Mouse (Mus musculus) bone marrow, adult 2 months (tissue): ENCODE measurements around the gene S1pr5. TPM values are rescaled to one million over a fixed set of nuclear protein-coding genes. Genes with fewer than 3 reads are reported as not detected.

ENCODE experiments used
- H3K27ac ChIP-seq: fragments of 200-500 bp; 2 replicates; pipeline ENCODE4 v1.5.1; 2012; ENCODE audit warnings: low read depth, mild to moderate bottlenecking, control low read depth, inconsistent platforms, low read length; ENCODE audit not compliant: control insufficient read depth, poor library complexity, insufficient read depth
- H3K4me1 ChIP-seq: fragments of 200-500 bp; 2 replicates; pipeline ENCODE4 v1.6.1; 2011; ENCODE audit warnings: low read length; ENCODE audit not compliant: control insufficient read depth, insufficient read depth
- H3K4me3 ChIP-seq: fragments of 200-500 bp; replicated peaks from 2 replicates; pipeline ENCODE3; 2011; ENCODE audit warnings: mild to moderate bottlenecking, low read depth, low read length, control low read depth; ENCODE audit not compliant: control insufficient read depth
- CTCF ChIP-seq: fragments of 200-500 bp; IDR thresholded peaks from 2 replicates; pipeline ENCODE4 v1.5.1; 2011; ENCODE audit warnings: low read length, control low read depth; ENCODE audit not compliant: control insufficient read depth, insufficient read depth
- POLR2A ChIP-seq: fragments of 200-500 bp; IDR thresholded peaks from 2 replicates; pipeline ENCODE4 v1.6.1; 2011; ENCODE audit warnings: low read depth, mild to moderate bottlenecking, control low read depth, low read length, borderline replicate concordance; ENCODE audit not compliant: control insufficient read depth
- WGBS: fragments of 180-500 bp; shearing (Covaris S2); methylation state at CpG from one replicate; pipeline ENCODE4 v1.1.7; 2018; 5-methylcytosine and 5-hydroxymethylcytosine counted together
- polyA plus RNA-seq: library from polyadenylated mRNA; stranded (reverse); fragments of >200 nt; gene quantifications from 2 replicates; pipeline ENCODE4 v1.2.4, GENCODE M21; 2011; ENCODE audit warnings: low replicate concordance; ENCODE audit not compliant: missing spikeins, insufficient read depth, insufficient read length

S1pr5 gene
- polyA plus RNA-seq, 1 experiment, result 1.00 TPM

DNA sequence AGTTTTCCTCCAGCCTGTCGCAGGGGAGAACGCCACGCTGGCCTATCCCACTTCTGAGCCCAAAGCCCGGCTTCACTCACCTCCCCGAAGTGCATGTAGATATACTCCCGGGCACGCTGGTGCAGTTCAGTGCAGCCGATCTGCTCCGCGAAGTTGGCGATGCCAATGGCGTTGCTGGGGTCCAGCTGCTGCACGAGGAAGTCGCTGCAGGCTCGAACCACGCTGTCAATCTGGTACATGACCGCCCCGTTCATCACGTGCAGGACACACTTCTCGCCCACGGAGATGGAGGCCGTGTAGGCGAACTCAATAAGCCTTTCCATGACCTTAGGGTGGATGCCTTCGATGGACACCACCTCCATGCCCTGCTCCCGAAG lies 11.3 kb downstream of the S1pr5 start:
- H3K4me1 ChIP-seq, result peaks cover 15% of the 10 kb centered on the region
- TF ChIP-seq CTCF, result no peak
- peak; percentile 50; the same call in 1 of the 2 replicates for TF ChIP-seq POLR2A
- peak overlapping the region; percentile 29 for H3K27ac ChIP-seq
- H3K4me3 ChIP-seq, result peak overlapping the region; percentile 67
- 57% methylated on average over 25 of the region's 25 CpGs for WGBS

DNA sequence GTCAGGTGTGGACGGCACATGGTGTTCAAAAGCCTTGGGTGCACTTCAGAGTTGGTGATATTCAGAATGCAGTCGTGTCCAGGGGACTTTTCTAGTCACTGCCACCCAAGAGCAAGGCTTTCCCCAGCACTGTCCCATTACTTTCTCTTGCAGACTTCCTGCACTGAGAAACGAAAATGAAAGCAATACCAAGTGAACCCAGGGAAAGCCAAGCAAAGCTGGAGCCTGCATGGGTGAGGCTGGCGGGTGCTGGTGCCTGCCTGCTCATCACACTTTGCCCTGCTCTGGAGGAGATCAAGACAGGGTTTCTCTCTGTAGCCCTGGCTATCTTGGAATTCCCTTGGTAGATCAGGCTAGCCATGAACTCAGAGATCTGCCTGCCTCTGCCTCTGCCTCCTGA lies 12.9 kb downstream of the S1pr5 start:
- no peak overlapping the region for H3K4me3 ChIP-seq

GRCm38 (mm10) chr9:21233805-21234204 lies 14.4 kb downstream of the S1pr5 start:
- H3K4me1 ChIP-seq, result peaks cover 13% of the 10 kb centered on the region
- WGBS, result 98% methylated on average over 28 of the region's 28 CpGs
- H3K4me3 ChIP-seq, result no peak overlapping the region
- H3K27ac ChIP-seq, result no peak overlapping the region
- no peak for TF ChIP-seq CTCF
- TF ChIP-seq POLR2A, result no peak

More for the DNA sequence above, 12.9 kb downstream of the S1pr5 start:
- Histone ChIP-seq H3K27ac (0 out of 2 replicates have a peak overlapping the region, but pooled peaks have one; percentile 0), H3K4me1 (peaks cover 15% of the 10 kb centered on the region)
- 28% methylated on average over 4 of the region's 4 CpGs for WGBS
- TF ChIP-seq CTCF, result no peak
- no peak for TF ChIP-seq POLR2A

DNA sequence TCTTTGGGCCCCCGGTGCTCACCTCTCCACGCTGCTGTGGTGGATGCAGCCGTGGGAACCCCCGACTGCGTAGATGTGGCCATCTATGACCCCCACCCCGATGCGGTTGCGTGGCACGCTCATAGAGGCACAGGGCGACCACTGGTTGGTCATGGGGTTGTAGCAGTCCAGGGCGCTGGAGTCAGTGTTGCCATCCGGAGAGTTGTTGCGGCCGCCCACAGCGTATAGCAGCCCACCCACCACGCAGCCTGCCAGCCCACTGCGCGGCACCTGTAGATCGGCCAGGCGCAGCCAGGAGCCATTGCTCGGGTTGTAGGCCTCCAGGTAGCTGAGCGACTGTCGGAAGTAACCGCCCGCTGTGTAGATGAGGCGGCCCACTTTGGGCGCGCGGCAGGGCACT lies 14.9 kb downstream of the S1pr5 start:
- no peak overlapping the region for H3K27ac ChIP-seq
- peaks cover 13% of the 10 kb centered on the region for H3K4me1 ChIP-seq
- TF ChIP-seq POLR2A, result no peak
- no peak for TF ChIP-seq CTCF
- H3K4me3 ChIP-seq, result no peak overlapping the region
- WGBS, result 95% methylated on average over 29 of the region's 29 CpGs

- no peak overlapping the region for H3K4me3 ChIP-seq
- 88% methylated on average over 5 of the region's 5 CpGs for WGBS
- no peak overlapping the region for H3K27ac ChIP-seq
- TF ChIP-seq CTCF (no peak), POLR2A (no peak)
- peaks cover 13% of the 10 kb centered on the region for H3K4me1 ChIP-seq
Observed at GRCm38 (mm10) chr9:21232867-21233266, 15.4 kb downstream of the S1pr5 start.

- Histone ChIP-seq H3K27ac (no peak overlapping the region), H3K4me1 (peaks cover 7% of the 10 kb centered on the region; the same call in 1 of the 2 replicates), H3K4me3 (no peak overlapping the region)
- WGBS, result 79% methylated on average over 23 of the region's 23 CpGs
- TF ChIP-seq CTCF, result no peak
- TF ChIP-seq POLR2A, result no peak
Observed at GRCm38 (mm10) chr9:21231551-21231950, 16.7 kb downstream of the S1pr5 start.

- no peak overlapping the region for H3K27ac ChIP-seq
- WGBS, result 12% methylated on average over 16 of the region's 16 CpGs
- peak overlapping the region; percentile 1 for H3K4me3 ChIP-seq
- TF ChIP-seq POLR2A, result no peak
- no peak for TF ChIP-seq CTCF
- H3K4me1 ChIP-seq, result peaks cover 2% of the 10 kb centered on the region; the same call in 1 of the 2 replicates
Observed at GRCm38 (mm10) chr9:21227342-21227741, 20.9 kb downstream of the S1pr5 start.

DNA sequence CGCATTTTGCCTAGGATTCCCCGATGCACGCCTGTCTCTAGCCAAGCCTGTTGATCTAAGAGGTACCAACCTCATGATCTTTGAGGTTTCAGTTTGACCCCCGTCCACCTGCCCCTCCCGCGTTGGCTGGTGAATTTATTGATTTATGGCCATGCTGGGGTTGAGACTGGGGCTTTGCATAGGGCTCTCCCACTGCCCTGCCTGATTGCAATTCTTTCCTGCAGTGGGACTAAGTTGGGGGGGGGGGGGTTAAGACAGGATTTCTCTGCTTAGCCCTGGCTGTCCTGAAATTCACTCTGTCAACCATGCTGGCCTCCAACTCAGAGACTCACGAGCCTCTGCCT lies 22.9 kb downstream of the S1pr5 start:
- 5% methylated on average over 7 of the region's 7 CpGs for WGBS
- Histone ChIP-seq H3K4me3 (peak overlapping the region; percentile 1), H3K27ac (no peak overlapping the region), H3K4me1 (peaks cover 2% of the 10 kb centered on the region; the same call in 1 of the 2 replicates)
- TF ChIP-seq POLR2A (no peak), CTCF (no peak)
